Mouse (Mus musculus) ZHBTc4 (cell line): ENCODE data around the gene Mul1.

Experiments used
- DNase-seq: peaks from one replicate; pipeline ENCODE4 v3.0.0-alpha.2; 2011; ENCODE audit warnings: low read depth, low spot score

The Mul1 gene

GRCm38 (mm10) chr4:138460910-138461309 lies 26.4 kb downstream of the Mul1 start:
- no peak for DNase-seq

GRCm38 (mm10) chr4:138461471-138461870 lies 27.0 kb downstream of the Mul1 start:
- DNase-seq, result no peak

GRCm38 (mm10) chr4:138462971-138463831 lies 28.7 kb downstream of the Mul1 start:
- peak; percentile 50 for DNase-seq

- peak; percentile 61 for DNase-seq
Measured at GRCm38 (mm10) chr4:138463832-138464487, 29.5 kb downstream of the Mul1 start.

- DNase-seq, result peak; percentile 78
Measured at GRCm38 (mm10) chr4:138464667-138465353, 30.3 kb downstream of the Mul1 start.

- DNase-seq, result no peak
Measured at GRCm38 (mm10) chr4:138465446-138465845, 31.0 kb downstream of the Mul1 start.

- no peak for DNase-seq
Measured at GRCm38 (mm10) chr4:138466690-138467089, 32.2 kb downstream of the Mul1 start.

- no peak for DNase-seq
Measured at GRCm38 (mm10) chr4:138467451-138467850, 33.0 kb downstream of the Mul1 start.

- peak; percentile 55 for DNase-seq
Measured at GRCm38 (mm10) chr4:138469080-138469479, 34.6 kb downstream of the Mul1 start.

GRCm38 (mm10) chr4:138471241-138471640 lies 36.8 kb downstream of the Mul1 start:
- DNase-seq, result no peak

- DNase-seq, result no peak
Measured at GRCm38 (mm10) chr4:138479595-138479994, 45.1 kb downstream of the Mul1 start.

- no peak for DNase-seq
Measured at GRCm38 (mm10) chr4:138480962-138481361, 46.5 kb downstream of the Mul1 start.

GRCm38 (mm10) chr4:138482721-138483120 lies 48.2 kb downstream of the Mul1 start:
- DNase-seq, result no peak

GRCm38 (mm10) chr4:138488241-138488640 lies 53.8 kb downstream of the Mul1 start:
- no peak for DNase-seq

GRCm38 (mm10) chr4:138491088-138491487 lies 56.6 kb downstream of the Mul1 start:
- DNase-seq, result no peak
